Mouse (Mus musculus) forebrain, embryonic 16.5 days (tissue): ENCODE results near the gene Dennd2a. TPM values are rescaled to one million over a fixed set of nuclear protein-coding genes. Genes with fewer than 3 reads are reported as not detected.

Experiments used
- ATAC-seq: fragments of 200-750 bp; cut with Nextera tagmentation; 2 replicates; pipeline ENCODE4 v1.8.0; 2017; ENCODE audit warnings: mild to moderate bottlenecking, moderate library complexity
- H3K27ac ChIP-seq: fragments of 300-500 bp; sonication (generic); 2 replicates; pipeline ENCODE4 v1.5.1; 2014; ENCODE audit warnings: low read length, control low read depth
- H3K27me3 ChIP-seq: fragments of 300-500 bp; sonication (generic); replicated peaks from 2 replicates; pipeline ENCODE4 v1.6.1; 2014; ENCODE audit warnings: low read length; ENCODE audit not compliant: control insufficient read depth, insufficient read depth
- H3K36me3 ChIP-seq: fragments of 300-500 bp; sonication (generic); 2 replicates; pipeline ENCODE4 v1.6.1; 2014; ENCODE audit not compliant: control insufficient read depth, insufficient read depth
- H3K4me1 ChIP-seq: fragments of 300-500 bp; sonication (generic); replicated peaks from 2 replicates; pipeline ENCODE4 v1.6.1; 2014; ENCODE audit warnings: low read length; ENCODE audit not compliant: control insufficient read depth, insufficient read depth
- H3K4me2 ChIP-seq: fragments of 300-500 bp; sonication (generic); 2 replicates; pipeline ENCODE4 v1.6.1; 2014; ENCODE audit warnings: mild to moderate bottlenecking, low read length, control low read depth
- H3K4me3 ChIP-seq: fragments of 300-500 bp; sonication (generic); replicated peaks from 2 replicates; pipeline ENCODE4 v1.5.1; 2014; ENCODE audit warnings: mild to moderate bottlenecking, low read length, control low read depth
- H3K9ac ChIP-seq: fragments of 300-500 bp; sonication (generic); replicated peaks from 2 replicates; pipeline ENCODE4 v1.6.1; 2014; ENCODE audit warnings: low read depth, low read length, control low read depth
- H3K9me3 ChIP-seq: fragments of 300-500 bp; sonication (generic); 2 replicates; pipeline ENCODE4 v1.6.1; 2016; ENCODE audit warnings: low read length; ENCODE audit not compliant: control insufficient read depth
- WGBS: fragments of 180-500 bp; shearing (Covaris S2); extraction: QIAGEN DNeasy Blood & Tissue Kit; methylation state at CpG from one replicate; pipeline ENCODE4 v1.1.7; 2014; 5-methylcytosine and 5-hydroxymethylcytosine counted together
- polyA plus RNA-seq: library from polyadenylated mRNA; unstranded; fragments of >200 nt; fragmentation: Nextera tagmentation; extraction: Ambion mirVana; gene quantifications from 2 replicates; pipeline ENCODE4 v1.2.1, GENCODE M21; 2015

The Dennd2a gene
- polyA plus RNA-seq, 1 experiment from 2014 or later: 13.1 TPM

DNA sequence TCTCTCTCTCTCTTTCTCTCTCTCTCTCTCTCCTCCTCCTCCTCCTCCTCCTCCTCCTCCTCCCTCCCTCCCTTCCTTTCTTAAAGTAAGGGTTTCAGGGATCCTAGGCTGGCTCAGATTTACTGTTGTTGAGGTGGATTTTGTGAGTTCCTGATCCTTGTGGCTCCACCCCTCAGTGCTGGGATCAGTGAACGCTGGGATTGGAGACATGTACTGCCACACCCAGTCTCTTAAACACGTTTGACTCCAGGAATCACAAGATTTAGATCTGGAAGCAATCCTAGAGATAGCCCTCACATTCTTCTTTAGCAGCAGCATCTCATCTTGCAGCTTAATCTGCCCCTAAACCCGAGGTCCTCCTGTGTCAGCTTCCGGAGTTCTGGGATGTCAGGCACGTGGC lies 84.8 kb downstream of the Dennd2a start:
- H3K27me3 ChIP-seq: no peaks in the 10 kb centered on the region
- 75% methylated on average over 5 of the region's 5 CpGs for WGBS

DNA sequence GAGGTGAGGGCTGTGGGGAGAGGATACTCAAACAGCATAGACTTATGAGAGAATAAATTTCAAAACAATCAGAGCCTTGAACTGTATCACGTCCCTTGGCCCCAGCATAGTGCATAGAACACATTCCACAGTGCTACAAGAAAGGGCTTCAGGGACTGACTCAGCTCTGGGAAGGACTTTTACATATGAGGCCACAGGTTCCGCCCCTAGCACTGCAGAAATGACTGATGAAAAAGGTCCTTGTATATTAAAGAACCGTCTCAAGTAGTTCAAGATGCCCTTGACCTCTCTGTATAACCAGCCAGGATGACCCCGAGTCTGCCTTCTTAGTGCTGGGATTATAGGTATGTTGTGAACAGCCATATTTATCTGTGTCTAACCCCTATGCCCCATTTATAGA lies 85.4 kb downstream of the Dennd2a start:
- H3K4me2 ChIP-seq: no peak overlapping the region
- H3K27me3 ChIP-seq: no peaks in the 10 kb centered on the region
- no peak for ATAC-seq
- no peaks in the 10 kb centered on the region for H3K9me3 ChIP-seq
- peaks cover 11% of the 10 kb centered on the region for H3K36me3 ChIP-seq
- H3K4me3 ChIP-seq: no peak overlapping the region
- 90% methylated on average over 4 of the region's 4 CpGs for WGBS
- H3K27ac ChIP-seq: no peak overlapping the region
- H3K9ac ChIP-seq: no peak overlapping the region
- H3K4me1 ChIP-seq: no peaks in the 10 kb centered on the region

More for the DNA sequence above, 84.8 kb downstream of the Dennd2a start:
- Histone ChIP-seq H3K27ac (no peak overlapping the region), H3K9ac (no peak overlapping the region), H3K36me3 (peaks cover 11% of the 10 kb centered on the region), H3K4me1 (no peaks in the 10 kb centered on the region; the same call in 1 of the 2 replicates), H3K4me3 (no peak overlapping the region), H3K9me3 (no peaks in the 10 kb centered on the region), H3K4me2 (no peak overlapping the region)
- ATAC-seq: no peak

DNA sequence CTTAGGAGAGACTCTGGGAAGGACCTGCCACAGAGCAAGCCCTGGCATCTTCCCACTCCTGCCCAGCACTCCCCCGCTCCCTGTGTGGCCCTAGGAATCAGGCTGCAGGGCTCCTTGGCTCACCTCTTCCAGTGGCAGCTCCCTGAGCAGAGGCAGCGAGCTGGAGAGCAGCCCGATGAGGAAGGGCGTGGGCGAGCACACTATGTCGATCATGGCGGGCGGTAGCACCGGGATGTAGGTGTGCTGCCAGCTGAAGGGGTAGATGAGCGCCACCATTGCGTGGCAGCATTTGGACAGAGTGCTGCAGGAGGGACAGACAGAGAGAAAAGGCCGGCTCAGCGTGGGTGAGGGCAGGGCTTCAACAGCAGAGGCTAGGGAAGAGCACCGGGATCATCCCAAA lies 87.6 kb downstream of the Dennd2a start:
- 94% methylated on average over 14 of the region's 14 CpGs for WGBS
- Histone ChIP-seq H3K4me3 (no peak overlapping the region), H3K9ac (no peak overlapping the region), H3K36me3 (peaks cover 11% of the 10 kb centered on the region), H3K9me3 (no peaks in the 10 kb centered on the region), H3K4me1 (no peaks in the 10 kb centered on the region), H3K4me2 (no peak overlapping the region), H3K27ac (no peak overlapping the region), H3K27me3 (no peaks in the 10 kb centered on the region)
- no peak for ATAC-seq

DNA sequence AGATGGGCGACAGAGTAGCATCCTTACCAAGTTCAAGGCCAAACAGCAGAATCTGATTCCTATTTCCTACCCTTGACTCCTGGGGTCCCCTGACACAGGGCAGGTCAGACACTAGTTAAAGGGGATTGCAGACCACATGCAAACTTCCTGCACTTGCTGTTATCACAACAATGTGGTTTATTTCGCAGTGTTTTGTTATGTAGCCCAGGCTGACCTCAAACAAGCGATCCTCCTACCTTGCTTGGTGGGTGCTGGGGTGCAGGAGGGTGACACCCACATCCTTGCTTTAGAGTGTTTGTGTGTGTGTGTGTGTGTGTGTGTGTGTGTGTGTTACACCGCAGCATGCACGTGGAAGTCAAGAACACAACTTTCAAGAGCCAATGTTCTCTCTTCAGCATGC lies 88.2 kb downstream of the Dennd2a start:
- H3K27me3 ChIP-seq: no peaks in the 10 kb centered on the region
- no peak overlapping the region for H3K27ac ChIP-seq
- H3K36me3 ChIP-seq: peaks cover 11% of the 10 kb centered on the region
- H3K4me1 ChIP-seq: no peaks in the 10 kb centered on the region
- H3K9ac ChIP-seq: no peak overlapping the region
- no peaks in the 10 kb centered on the region for H3K9me3 ChIP-seq
- no peak for ATAC-seq
- no peak overlapping the region for H3K4me2 ChIP-seq
- H3K4me3 ChIP-seq: no peak overlapping the region
- 94% methylated on average over 5 of the region's 5 CpGs for WGBS

DNA sequence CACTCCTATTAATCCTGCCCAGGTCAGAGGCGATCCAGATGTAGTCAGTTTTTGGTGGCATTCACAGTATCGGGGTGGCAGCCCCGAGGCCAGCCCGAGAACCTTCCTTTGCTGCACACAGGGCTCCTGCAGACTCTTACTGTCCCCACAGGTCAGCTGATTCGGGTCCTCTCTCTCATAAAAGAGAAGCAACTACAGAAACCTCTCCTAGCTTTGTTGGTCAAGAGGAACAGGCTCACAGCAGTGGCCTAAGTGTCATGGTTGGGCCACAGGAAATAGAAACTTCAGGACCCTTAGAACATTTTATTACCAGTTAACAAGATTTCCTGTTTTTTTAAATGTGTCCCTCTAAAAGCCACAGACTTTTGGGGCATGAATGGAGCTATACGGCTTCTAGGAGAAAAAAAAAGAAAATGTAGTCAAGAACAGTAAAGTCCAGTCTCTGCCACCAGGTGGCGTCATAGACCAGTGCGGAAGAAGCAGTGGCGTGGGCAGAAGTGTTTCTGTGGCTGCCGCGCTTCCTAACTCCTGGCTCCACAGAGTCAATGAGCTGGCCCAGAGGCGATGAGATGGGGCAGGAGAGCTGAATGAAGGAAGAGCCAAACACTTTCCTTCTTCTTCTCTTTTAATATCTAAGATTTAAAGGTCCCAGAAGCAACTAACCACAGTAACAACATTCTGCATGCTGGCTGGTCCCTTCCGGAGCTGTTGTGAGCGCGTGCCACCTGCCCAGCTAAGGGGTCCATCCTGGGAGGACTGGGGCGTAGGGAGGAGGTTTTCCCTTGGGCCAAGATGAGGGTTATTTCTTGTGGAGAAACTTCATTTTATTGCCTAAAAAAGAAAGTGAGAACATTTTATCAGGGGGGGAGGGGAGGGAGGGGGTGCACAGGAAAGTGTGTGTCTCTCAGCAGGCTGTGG lies 94.8 kb downstream of the Dennd2a start:
- WGBS: 48% methylated on average over 16 of the region's 16 CpGs
- no peak overlapping the region for H3K4me3 ChIP-seq
- no peak overlapping the region for H3K4me2 ChIP-seq
- H3K36me3 ChIP-seq: no peaks in the 10 kb centered on the region
- peak; percentile 72 for ATAC-seq
- H3K4me1 ChIP-seq: no peaks in the 10 kb centered on the region
- no peaks in the 10 kb centered on the region for H3K9me3 ChIP-seq
- H3K27ac ChIP-seq: no peak overlapping the region
- no peak overlapping the region for H3K9ac ChIP-seq
- H3K27me3 ChIP-seq: no peaks in the 10 kb centered on the region

DNA sequence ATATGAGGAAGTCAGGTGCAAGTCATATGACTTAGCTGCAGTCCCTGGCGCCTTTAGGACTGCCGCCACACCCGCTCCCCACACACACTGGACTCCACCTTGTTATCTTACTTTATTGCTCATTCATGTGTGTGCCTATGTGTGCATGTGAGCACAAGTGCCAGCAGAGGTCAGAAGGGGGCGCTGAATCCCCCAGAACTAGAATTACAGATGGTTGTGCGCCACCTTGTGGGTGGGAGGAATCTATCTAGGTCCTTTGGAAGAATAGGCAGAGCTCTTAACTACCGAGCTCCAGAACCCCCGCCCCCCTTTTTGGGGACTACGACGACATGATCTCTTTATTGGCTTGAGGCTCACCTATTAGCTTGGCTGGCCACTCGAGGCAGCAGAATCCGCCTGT lies 97.6 kb downstream of the Dennd2a start:
- Histone ChIP-seq H3K4me3 (no peak overlapping the region), H3K27me3 (no peaks in the 10 kb centered on the region), H3K36me3 (no peaks in the 10 kb centered on the region), H3K9ac (no peak overlapping the region), H3K4me1 (no peaks in the 10 kb centered on the region), H3K4me2 (no peak overlapping the region), H3K27ac (no peak overlapping the region), H3K9me3 (no peaks in the 10 kb centered on the region)
- ATAC-seq: no peak
- 94% methylated on average over 11 of the region's 11 CpGs for WGBS

DNA sequence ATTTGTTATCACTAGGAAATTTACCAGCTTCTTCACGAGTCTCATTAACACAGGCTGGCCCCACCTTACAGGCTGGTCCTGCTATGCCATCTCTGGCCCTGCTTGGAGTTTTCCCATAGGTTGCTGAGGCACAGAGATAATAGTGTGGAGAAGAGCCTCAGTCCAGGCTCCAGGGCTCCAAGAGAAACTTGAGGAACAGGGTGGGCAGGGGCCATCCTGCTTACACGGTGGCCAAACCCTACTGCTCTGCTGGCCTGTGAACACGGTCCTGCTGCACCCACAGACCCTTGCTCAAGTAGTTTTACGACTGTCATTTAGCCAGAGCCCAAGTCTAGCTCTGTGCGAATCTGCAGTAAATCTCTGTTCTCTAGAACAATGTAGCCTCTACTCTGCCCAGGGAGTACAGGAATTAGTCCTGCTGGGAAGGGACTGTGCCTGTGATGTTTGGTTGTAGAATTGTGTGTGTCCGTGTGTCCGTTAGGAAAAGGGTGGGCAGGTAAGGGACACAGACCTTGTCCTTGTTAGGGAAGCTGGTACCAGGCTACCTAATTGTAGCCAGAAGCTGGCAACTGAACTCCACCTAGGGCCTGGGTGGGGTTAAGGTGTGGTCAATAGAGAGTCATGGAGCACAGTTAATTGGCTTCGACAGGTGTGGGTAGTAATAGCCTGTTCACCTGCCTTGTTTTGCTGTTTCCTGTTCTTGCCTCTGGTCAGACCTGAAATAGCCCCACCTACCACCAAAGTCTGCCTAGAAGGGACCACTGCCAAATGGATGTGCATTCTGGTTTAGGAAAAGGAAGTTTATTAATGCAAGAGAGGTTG lies 102.1 kb downstream of the Dennd2a start:
- Histone ChIP-seq H3K4me2 (no peak overlapping the region), H3K27ac (no peak overlapping the region), H3K4me3 (no peak overlapping the region), H3K9me3 (no peaks in the 10 kb centered on the region), H3K27me3 (no peaks in the 10 kb centered on the region), H3K9ac (no peak overlapping the region), H3K4me1 (no peaks in the 10 kb centered on the region), H3K36me3 (no peaks in the 10 kb centered on the region)
- WGBS: 83% methylated on average over 8 of the region's 8 CpGs
- ATAC-seq: no peak

DNA sequence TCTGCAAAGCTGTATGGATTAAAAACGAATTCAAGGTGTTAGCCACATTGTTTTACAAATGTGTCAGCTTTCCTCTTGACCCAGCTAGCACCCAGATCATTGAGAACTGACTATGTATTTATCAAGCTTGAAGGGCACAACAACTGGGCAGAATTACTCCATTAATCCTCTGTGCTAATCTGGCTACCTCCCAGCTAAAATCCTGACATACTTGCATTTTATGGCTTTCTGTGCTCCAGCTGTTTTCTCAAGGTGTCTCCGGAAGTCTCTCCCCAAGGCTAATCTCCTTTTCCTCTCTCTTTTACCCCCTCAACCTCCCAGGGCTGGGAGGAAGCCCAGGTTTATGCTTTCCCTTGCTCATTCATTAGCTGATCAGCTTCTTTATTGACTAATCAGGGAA lies 103.1 kb downstream of the Dennd2a start:
- no peak for ATAC-seq
- no peak overlapping the region for H3K4me3 ChIP-seq
- WGBS: 76% methylated on average over 2 of the region's 2 CpGs
- no peaks in the 10 kb centered on the region for H3K4me1 ChIP-seq
- H3K36me3 ChIP-seq: no peaks in the 10 kb centered on the region
- no peaks in the 10 kb centered on the region for H3K27me3 ChIP-seq
- no peaks in the 10 kb centered on the region for H3K9me3 ChIP-seq
- no peak overlapping the region for H3K4me2 ChIP-seq
- H3K9ac ChIP-seq: no peak overlapping the region
- no peak overlapping the region for H3K27ac ChIP-seq

DNA sequence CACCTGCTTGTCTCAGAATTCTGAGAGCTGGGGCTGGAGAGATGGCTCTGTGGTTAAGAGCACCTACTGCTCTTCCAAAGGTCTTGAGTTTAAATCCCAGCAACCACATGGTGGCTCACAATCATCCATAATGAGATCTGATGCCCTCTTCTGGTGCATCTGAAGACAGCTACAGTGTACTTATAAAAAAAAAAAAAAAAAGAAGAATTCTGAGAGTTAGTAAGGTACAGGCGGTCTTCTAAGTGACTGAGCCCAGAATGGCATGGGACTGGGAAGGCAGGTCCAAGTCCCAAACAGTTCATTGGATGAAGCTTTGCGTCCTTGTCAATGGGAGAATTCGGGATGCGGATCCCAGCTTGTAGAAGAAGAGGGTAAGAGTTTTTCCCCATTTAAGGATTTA lies 104.1 kb downstream of the Dennd2a start:
- 92% methylated on average over 4 of the region's 4 CpGs for WGBS
- no peak for ATAC-seq
- Histone ChIP-seq H3K4me1 (no peaks in the 10 kb centered on the region), H3K9ac (no peak overlapping the region), H3K9me3 (no peaks in the 10 kb centered on the region), H3K4me2 (no peak overlapping the region), H3K36me3 (no peaks in the 10 kb centered on the region), H3K4me3 (no peak overlapping the region), H3K27me3 (no peaks in the 10 kb centered on the region), H3K27ac (no peak overlapping the region)
